Mouse (Mus musculus): Measurements from ENCODE around the gene 1700029J07Rik. TPM values are rescaled to one million over a fixed set of nuclear protein-coding genes. Genes with fewer than 3 reads are reported as not detected.

Gene 1700029J07Rik
- total RNA-seq, 1 experiment, result 0.36 TPM

GRCm38 (mm10) chr8:45906251-45906619, 68.8 kb downstream of the 1700029J07Rik start:
- Histone ChIP-seq H3K9ac (ENCODE audit: insufficient read depth, low read depth, low read length, poor library complexity, severe bottlenecking) (no peak overlapping the region), H3K36me3 (ENCODE audit: control insufficient read depth, insufficient read depth, low read length, poor library complexity, severe bottlenecking) (no peaks in the 10 kb centered on the region), H3K9me3 (ENCODE audit: control insufficient read depth, insufficient read depth, low read depth, low read length) (no peaks in the 10 kb centered on the region), H3K27ac (ENCODE audit: insufficient read depth, low read depth, low read length, poor library complexity, severe bottlenecking) (no peak overlapping the region), H3K4me1 (ENCODE audit: control insufficient read depth in 2 of 2, insufficient read depth in 2 of 2, low read length in 2 of 2, poor library complexity in 1 of 2) (no peaks in the 10 kb centered on the region), H3K4me3 (ENCODE audit: insufficient read depth in 1 of 2, low read depth in 1 of 2, low read length in 2 of 2, poor library complexity in 1 of 2, severe bottlenecking in 1 of 2) (no peak overlapping the region)
- in situ Hi-C loops (cut with MboI; ENCODE audit: low sequenced_read_pairs in 2 of 2, unreplicated experiment in 2 of 2), result no loop called here
- TF ChIP-seq CHD2 (IDR thresholded peaks at IDR 0.05; ENCODE audit: low read depth, low read length), result no peak
- TF ChIP-seq HCFC1 (IDR thresholded peaks at IDR 0.05; ENCODE audit: borderline replicate concordance, insufficient read depth, low read length), result no peak
- TF ChIP-seq ZC3H11A (IDR thresholded peaks at IDR 0.05; ENCODE audit: borderline replicate concordance, low read depth, low read length), result no peak
- no peak for TF ChIP-seq MAFK (IDR thresholded peaks at IDR 0.05; ENCODE audit: insufficient read depth, low read depth, low read length)
- no peak for TF ChIP-seq ZNF384 (IDR thresholded peaks at IDR 0.05; ENCODE audit: low read depth, low read length)
- no peak for DNase-seq (ENCODE audit: low read depth, low spot score)

DNA sequence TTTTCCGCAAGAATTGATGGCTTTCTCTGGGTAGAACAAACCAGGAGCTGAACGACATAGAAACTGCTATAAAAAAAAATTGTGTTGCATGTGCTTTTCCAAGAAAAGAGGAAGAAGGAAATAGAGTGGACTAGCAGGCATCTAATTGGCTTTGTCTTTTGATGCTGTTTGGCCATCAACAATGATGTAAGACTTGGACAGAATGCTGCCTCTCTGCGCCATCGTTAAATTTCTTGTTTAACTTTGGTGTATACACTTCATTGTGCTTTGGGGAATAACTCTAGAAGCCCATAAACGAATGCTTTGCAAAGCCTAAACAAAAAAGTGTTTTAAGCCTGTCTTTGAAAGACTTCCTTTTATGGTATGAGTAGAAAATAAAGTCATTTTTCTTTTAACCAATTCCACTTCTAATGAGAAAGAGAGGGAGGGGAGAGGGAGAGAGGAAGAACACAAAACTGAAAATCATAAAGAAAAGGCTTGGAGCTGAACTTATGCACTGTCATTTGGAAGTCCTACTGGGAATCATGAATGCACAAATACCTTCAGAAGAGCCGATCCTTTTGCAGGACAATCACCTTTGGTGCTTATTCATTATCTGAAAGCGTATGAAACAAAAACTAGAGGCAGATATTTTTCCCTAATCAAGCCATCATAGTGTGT, 69.3 kb downstream of the 1700029J07Rik start:
- H3K9me3 ChIP-seq (ENCODE audit: control insufficient read depth, insufficient read depth, low read depth, low read length), result no peaks in the 10 kb centered on the region
- no peak overlapping the region for H3K27ac ChIP-seq (ENCODE audit: insufficient read depth, low read depth, low read length, poor library complexity, severe bottlenecking)
- in situ Hi-C loops (cut with MboI; ENCODE audit: low sequenced_read_pairs in 2 of 2, unreplicated experiment in 2 of 2), result no loop called here
- H3K36me3 ChIP-seq (ENCODE audit: control insufficient read depth, insufficient read depth, low read length, poor library complexity, severe bottlenecking), result no peaks in the 10 kb centered on the region
- H3K4me3 ChIP-seq (ENCODE audit: insufficient read depth in 1 of 2, low read depth in 1 of 2, low read length in 2 of 2, poor library complexity in 1 of 2, severe bottlenecking in 1 of 2), result no peak overlapping the region
- H3K9ac ChIP-seq (ENCODE audit: insufficient read depth, low read depth, low read length, poor library complexity, severe bottlenecking), result no peak overlapping the region
- no peak for DNase-seq (ENCODE audit: low read depth, low spot score)
- no peaks in the 10 kb centered on the region for H3K4me1 ChIP-seq (ENCODE audit: control insufficient read depth in 2 of 2, insufficient read depth in 2 of 2, low read length in 2 of 2, poor library complexity in 1 of 2)
- TF ChIP-seq HCFC1 (IDR thresholded peaks at IDR 0.05; ENCODE audit: borderline replicate concordance, insufficient read depth, low read length), result no peak
- no peak for TF ChIP-seq ZC3H11A (IDR thresholded peaks at IDR 0.05; ENCODE audit: borderline replicate concordance, low read depth, low read length)
- no peak for TF ChIP-seq MAFK (IDR thresholded peaks at IDR 0.05; ENCODE audit: insufficient read depth, low read depth, low read length)
- no peak for TF ChIP-seq ZNF384 (IDR thresholded peaks at IDR 0.05; ENCODE audit: low read depth, low read length)
- TF ChIP-seq CHD2 (IDR thresholded peaks at IDR 0.05; ENCODE audit: low read depth, low read length), result no peak

DNA sequence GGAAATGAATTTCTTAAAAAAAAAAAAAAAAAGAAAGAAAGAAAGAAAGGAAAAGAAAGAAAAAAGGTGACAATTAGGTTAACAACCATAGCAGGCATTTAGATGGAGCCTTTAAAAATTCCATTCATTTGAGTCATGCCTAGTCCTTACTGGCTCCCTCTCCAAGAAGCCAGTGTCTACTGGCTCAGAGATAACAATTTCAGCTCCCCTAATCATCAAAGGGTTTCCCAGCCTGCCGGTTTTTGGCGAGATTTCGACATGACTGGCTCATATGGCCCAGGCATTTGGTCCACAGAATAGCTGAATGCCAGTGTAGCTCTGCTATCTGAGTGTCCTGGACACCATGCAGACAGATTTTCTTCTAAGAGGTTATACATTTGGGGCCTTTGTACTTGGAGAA, 71.4 kb downstream of the 1700029J07Rik start:
- DNase-seq (ENCODE audit: low read depth, low spot score), result no peak
- Histone ChIP-seq H3K4me1 (ENCODE audit: control insufficient read depth in 2 of 2, insufficient read depth in 2 of 2, low read length in 2 of 2, poor library complexity in 1 of 2) (no peaks in the 10 kb centered on the region), H3K36me3 (ENCODE audit: control insufficient read depth, insufficient read depth, low read length, poor library complexity, severe bottlenecking) (no peaks in the 10 kb centered on the region), H3K27ac (ENCODE audit: insufficient read depth, low read depth, low read length, poor library complexity, severe bottlenecking) (no peak overlapping the region), H3K9me3 (ENCODE audit: control insufficient read depth, insufficient read depth, low read depth, low read length) (no peaks in the 10 kb centered on the region), H3K4me3 (ENCODE audit: insufficient read depth in 1 of 2, low read depth in 1 of 2, low read length in 2 of 2, poor library complexity in 1 of 2, severe bottlenecking in 1 of 2) (no peak overlapping the region), H3K9ac (ENCODE audit: insufficient read depth, low read depth, low read length, poor library complexity, severe bottlenecking) (no peak overlapping the region)
- in situ Hi-C loops (cut with MboI; ENCODE audit: low sequenced_read_pairs in 2 of 2, unreplicated experiment in 2 of 2), result no loop called here
- TF ChIP-seq ZC3H11A (IDR thresholded peaks at IDR 0.05; ENCODE audit: borderline replicate concordance, low read depth, low read length) (no peak), HCFC1 (IDR thresholded peaks at IDR 0.05; ENCODE audit: borderline replicate concordance, insufficient read depth, low read length) (no peak), ZNF384 (IDR thresholded peaks at IDR 0.05; ENCODE audit: low read depth, low read length) (no peak), CHD2 (IDR thresholded peaks at IDR 0.05; ENCODE audit: low read depth, low read length) (no peak), MAFK (IDR thresholded peaks at IDR 0.05; ENCODE audit: insufficient read depth, low read depth, low read length) (no peak)

Other genes with a start within 250 kb of the 1700029J07Rik start
- gene Pdlim3, start 89.8 kb downstream of the 1700029J07Rik start, total RNA-seq (2012; rRNA removed), result 3.3 and 3.7 TPM in 2 replicates
- not detected in 2 replicates for gene Ccdc110, start 40.6 kb downstream of the 1700029J07Rik start, total RNA-seq (2012; rRNA removed)
- gene Ufsp2, start 276 bp upstream of the 1700029J07Rik start, total RNA-seq (2012; rRNA removed), result 17.1 and 21.7 TPM in 2 replicates
- gene Lrp2bp, start 24.1 kb upstream of the 1700029J07Rik start, total RNA-seq (2012; rRNA removed), result 0.13 and 0.26 TPM in 2 replicates
- 12.3 and 13.6 TPM in 2 replicates for gene Ankrd37, start 30.5 kb upstream of the 1700029J07Rik start, total RNA-seq (2012; rRNA removed)
- gene Cfap97, start 176.5 kb upstream of the 1700029J07Rik start, total RNA-seq (2012; rRNA removed), result 5.7 and 7.4 TPM in 2 replicates
- 8.1 and 10.3 TPM in 2 replicates for gene Snx25, start 176.9 kb upstream of the 1700029J07Rik start, total RNA-seq (2012; rRNA removed)
- gene Slc25a4, start 236.0 kb upstream of the 1700029J07Rik start, total RNA-seq (2012; rRNA removed), result 168 and 284 TPM in 2 replicates

Data from ES-E14 (cell line).